In the genomic region with DNA sequence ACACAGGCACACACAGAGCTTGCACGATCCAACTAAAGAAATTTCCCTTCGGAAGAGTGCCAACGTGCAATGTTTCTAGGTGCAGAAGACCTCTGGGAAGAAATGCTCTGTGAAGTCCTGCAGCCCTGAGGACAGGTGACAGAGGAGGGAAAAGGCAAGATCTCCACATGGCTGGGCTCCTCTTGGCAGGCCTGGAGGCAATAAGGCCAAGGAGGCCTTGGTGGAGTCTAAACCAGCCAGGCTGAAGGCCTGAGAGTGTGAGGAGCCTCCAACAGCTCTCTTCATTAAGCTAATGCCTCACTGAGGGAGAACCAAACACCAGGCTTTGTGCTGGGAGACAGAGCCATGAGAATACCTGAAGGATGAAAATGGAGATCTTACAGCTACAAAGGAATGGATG, we compare ENCODE assay signal across 33 mouse cellular contexts. TPM values are rescaled to one million over a fixed set of nuclear protein-coding genes. Genes with fewer than 3 reads are reported as not detected.
DNase-seq lines count a peak whose midpoint lies in the region; TF ChIP-seq lines count a peak whose summit lies in the region.
"Had no signal": no experiment of that assay in that cellular context is flagged by ENCODE, and none has a peak within 500 bp of the region (broad histone marks: within the 10 kb centered on the region; RNA-seq: fewer than 3 reads in every experiment).

No protein-coding gene starts in this region.

- TF ChIP-seq CTCF in layer of hippocampus, adult 2 months (conservative IDR thresholded peaks at IDR 0.05), result no peak

- peak; percentile 28 for DNase-seq in cerebellum, adult 9-10 months
- DNase-seq in cerebellum, adult 8-10 months, result no peak
- DNase-seq in layer of hippocampus, adult 2 months (ENCODE audit: low spot score in 2 of 2), result no peak
- no peak for DNase-seq in layer of hippocampus, postnatal 10 days (ENCODE audit: low spot score in 2 of 2)
- DNase-seq in urinary bladder, adult 2 months (ENCODE audit: low spot score), result peak; percentile 4
- DNase-seq in urinary bladder, postnatal 14 days (ENCODE audit: low spot score), result no peak
- DNase-seq: adrenal gland, postnatal 10 days; adrenal gland, postnatal 36 days; B cell, adult 2 months; cerebellum, adult 11 months; cerebellum, adult 9-11 months; embryo, embryonic 11 days; gastrocnemius, postnatal 25 days; heart, adult 2 months; heart, postnatal 14 days had no signal

- H3K27ac ChIP-seq in layer of hippocampus, adult 2 months, result 0 out of 2 replicates have a peak overlapping the region, but pooled peaks have one; percentile 61
- H3K27ac ChIP-seq: embryonic facial prominence, embryonic 10.5 days; embryonic facial prominence, embryonic 13.5 days; forebrain, embryonic 12.5 days; forebrain, embryonic 15.5 days; heart, adult 2 months; heart, embryonic 10.5 days; heart, embryonic 13.5 days; hindbrain, embryonic 13.5 days; hindbrain, postnatal 0 days had no signal

- H3K4me3 ChIP-seq in layer of hippocampus, adult 2 months, result no peak overlapping the region
- H3K4me3 ChIP-seq: embryonic facial prominence, embryonic 10.5 days; embryonic facial prominence, embryonic 13.5 days; erythroblast, embryonic 14.5 days; forebrain, embryonic 12.5 days; forebrain, embryonic 15.5 days; heart, adult 2 months; heart, embryonic 10.5 days; heart, embryonic 13.5 days; hindbrain, embryonic 13.5 days had no signal

RNA-seq across cellular contexts. Expression of a gene that starts 40.5 kb away (rescaled TPM):
- not detected for total RNA-seq in layer of hippocampus, adult 2 months (2021)
- total RNA-seq in layer of hippocampus, postnatal 10 days (2021), result not detected
- not detected in 2 replicates for polyA plus RNA-seq in urinary bladder, adult 2 months (2012; rRNA removed)
- total RNA-seq: adrenal gland, adult 18-20 months; adrenal gland, postnatal 10 days; adrenal gland, postnatal 36 days; CH12.LX; G1E; gastrocnemius, adult 8-10 months; gastrocnemius, postnatal 25 days; heart, adult 2 months; heart, postnatal 14 days; hematopoietic stem cell, adult 5-6 weeks; hindbrain, postnatal 0 days had no signal
- polyA plus RNA-seq: cortical plate, adult 2 months; embryonic facial prominence, embryonic 10.5 days; embryonic facial prominence, embryonic 13.5 days; erythroblast, embryonic 14.5 days; forebrain, embryonic 12.5 days; forebrain, embryonic 15.5 days; G1E; heart, adult 2 months; heart, embryonic 10.5 days; heart, embryonic 13.5 days; heart, embryonic 16.5 days; hindbrain, embryonic 13.5 days; hindbrain, postnatal 0 days; intestine, embryonic 16.5 days; Patski had no signal

Comparison
In these comparisons a context has a peak if more than half of its experiments do, and no peak if none do; other contexts are left out.
1. DNase-seq: peak in cerebellum, adult 9-10 months (single experiment) and urinary bladder, adult 2 months (single experiment); none in cerebellum, adult 8-10 months (single experiment), layer of hippocampus, adult 2 months (0 of 2), layer of hippocampus, postnatal 10 days (0 of 2) and urinary bladder, postnatal 14 days (single experiment).